Mouse (Mus musculus): ENCODE measurements around the gene Pramel7. TPM values are rescaled to one million over a fixed set of nuclear protein-coding genes. Genes with fewer than 3 reads are reported as not detected.
A peak's percentile ranks its signal among the peaks of the same experiment; 100 is the strongest.
"Not testable (repeated sequence)": the region's sequence is repeated elsewhere in the genome, so short reads cannot be mapped to it uniquely, and the experiment has no call there.

The Pramel7 gene
- not detected in 2 replicates for polyA plus RNA-seq (2014; fragmentation: Nextera tagmentation; extraction: Ambion mirVana)

GRCm38 (mm10) chr2:87496993-87497392, at the start of gene Pramel7:
Gene Pramel7, minus strand, starts transcription at chr2:87497093.
- H3K4me1 ChIP-seq (ENCODE audit: control insufficient read depth, insufficient read depth, low read length); H3K4me3 ChIP-seq (ENCODE audit: low read depth, low read length); DNase-seq (ENCODE audit: low spot score); H3K27ac ChIP-seq (replicated peaks; ENCODE audit: low read depth, low read length); H3K27me3 ChIP-seq (replicated peaks; ENCODE audit: control insufficient read depth, insufficient read depth, low read length); H3K9me3 ChIP-seq (ENCODE audit: control insufficient read depth, low read length); H3K4me2 ChIP-seq (ENCODE audit: low read depth, low read length); H3K9ac ChIP-seq (ENCODE audit: low read depth, low read length); ATAC-seq (ENCODE audit: low read depth); H3K36me3 ChIP-seq (ENCODE audit: control insufficient read depth, insufficient read depth, low read length): not testable (repeated sequence)
- WGBS, result 88% methylated on average over 4 of the region's 5 CpGs

GRCm38 (mm10) chr2:87545442-87545841, 48.5 kb upstream of the Pramel7 start, which contains the start of gene Olfr1128:
Gene Olfr1128, minus strand, starts transcription at chr2:87545542.
- Histone ChIP-seq H3K4me2 (ENCODE audit: low read depth, low read length) (no peak within 1 kb of the TSS), H3K27me3 (replicated peaks; ENCODE audit: control insufficient read depth, insufficient read depth, low read length) (no peaks in the 10 kb centered on the region), H3K36me3 (ENCODE audit: control insufficient read depth, insufficient read depth, low read length) (no peaks in the 10 kb centered on the region), H3K4me1 (ENCODE audit: control insufficient read depth, insufficient read depth, low read length) (no peaks in the 10 kb centered on the region), H3K4me3 (ENCODE audit: low read depth, low read length) (no peak within 1 kb of the TSS), H3K9ac (ENCODE audit: low read depth, low read length) (no peak within 1 kb of the TSS), H3K9me3 (ENCODE audit: control insufficient read depth, low read length) (no peaks in the 10 kb centered on the region), H3K27ac (replicated peaks; ENCODE audit: low read depth, low read length) (no peak within 1 kb of the TSS)
- WGBS, result 85% methylated on average over 1 of the region's 1 CpGs
- no peak for ATAC-seq (ENCODE audit: low read depth)
- DNase-seq (ENCODE audit: low spot score), result no peak

GRCm38 (mm10) chr2:87534826-87535225, 37.9 kb upstream of the Pramel7 start:
- ATAC-seq (ENCODE audit: low read depth), result no peak
- H3K36me3 ChIP-seq (ENCODE audit: control insufficient read depth, insufficient read depth, low read length), result no peaks in the 10 kb centered on the region
- WGBS, result 46% methylated on average over 2 of the region's 2 CpGs

GRCm38 (mm10) chr2:87531496-87531895, 34.6 kb upstream of the Pramel7 start, which contains the start of gene Olfr153:
Gene Olfr153, plus strand, starts transcription at chr2:87531796.
- no peaks in the 10 kb centered on the region for H3K4me1 ChIP-seq (ENCODE audit: control insufficient read depth, insufficient read depth, low read length)
- H3K36me3 ChIP-seq (ENCODE audit: control insufficient read depth, insufficient read depth, low read length), result no peaks in the 10 kb centered on the region
- H3K27me3 ChIP-seq (replicated peaks; ENCODE audit: control insufficient read depth, insufficient read depth, low read length), result no peaks in the 10 kb centered on the region
- H3K4me2 ChIP-seq (ENCODE audit: low read depth, low read length), result no peak within 1 kb of the TSS
- H3K4me3 ChIP-seq (ENCODE audit: low read depth, low read length), result no peak within 1 kb of the TSS
- H3K9me3 ChIP-seq (ENCODE audit: control insufficient read depth, low read length), result no peaks in the 10 kb centered on the region
- H3K27ac ChIP-seq (replicated peaks; ENCODE audit: low read depth, low read length), result no peak within 1 kb of the TSS
- DNase-seq (ENCODE audit: low spot score), result no peak
- no peak within 1 kb of the TSS for H3K9ac ChIP-seq (ENCODE audit: low read depth, low read length)
- ATAC-seq (ENCODE audit: low read depth), result no peak

More at GRCm38 (mm10) chr2:87534826-87535225, 37.9 kb upstream of the Pramel7 start:
- Histone ChIP-seq H3K4me1 (ENCODE audit: control insufficient read depth, insufficient read depth, low read length) (no peaks in the 10 kb centered on the region), H3K27me3 (replicated peaks; ENCODE audit: control insufficient read depth, insufficient read depth, low read length) (no peaks in the 10 kb centered on the region), H3K9me3 (ENCODE audit: control insufficient read depth, low read length) (no peaks in the 10 kb centered on the region), H3K4me2 (ENCODE audit: low read depth, low read length) (no peak overlapping the region), H3K27ac (replicated peaks; ENCODE audit: low read depth, low read length) (no peak overlapping the region), H3K9ac (ENCODE audit: low read depth, low read length) (no peak overlapping the region), H3K4me3 (ENCODE audit: low read depth, low read length) (no peak overlapping the region)
- no peak for DNase-seq (ENCODE audit: low spot score)

GRCm38 (mm10) chr2:87525899-87526616, 29.2 kb upstream of the Pramel7 start:
- not testable (repeated sequence) for DNase-seq (ENCODE audit: low spot score); H3K27ac ChIP-seq (replicated peaks; ENCODE audit: low read depth, low read length); H3K4me1 ChIP-seq (ENCODE audit: control insufficient read depth, insufficient read depth, low read length); H3K36me3 ChIP-seq (ENCODE audit: control insufficient read depth, insufficient read depth, low read length); H3K9me3 ChIP-seq (ENCODE audit: control insufficient read depth, low read length); H3K27me3 ChIP-seq (replicated peaks; ENCODE audit: control insufficient read depth, insufficient read depth, low read length); ATAC-seq (ENCODE audit: low read depth); H3K9ac ChIP-seq (ENCODE audit: low read depth, low read length)
- peak overlapping the region; percentile 38 for H3K4me2 ChIP-seq (ENCODE audit: low read depth, low read length)
- H3K4me3 ChIP-seq (ENCODE audit: low read depth, low read length), result peak overlapping the region; percentile 16
- WGBS, result 28% methylated on average over 38 of the region's 39 CpGs

- Histone ChIP-seq H3K27me3 (replicated peaks; ENCODE audit: control insufficient read depth, insufficient read depth, low read length) (no peaks in the 10 kb centered on the region), H3K4me1 (ENCODE audit: control insufficient read depth, insufficient read depth, low read length) (no peaks in the 10 kb centered on the region), H3K4me3 (ENCODE audit: low read depth, low read length) (no peak overlapping the region), H3K36me3 (ENCODE audit: control insufficient read depth, insufficient read depth, low read length) (no peaks in the 10 kb centered on the region), H3K9me3 (ENCODE audit: control insufficient read depth, low read length) (no peaks in the 10 kb centered on the region), H3K9ac (ENCODE audit: low read depth, low read length) (no peak overlapping the region), H3K27ac (replicated peaks; ENCODE audit: low read depth, low read length) (no peak overlapping the region), H3K4me2 (ENCODE audit: low read depth, low read length) (no peak overlapping the region)
- ATAC-seq (ENCODE audit: low read depth) (no peak), DNase-seq (ENCODE audit: low spot score) (no peak)
- WGBS, result 87% methylated on average over 4 of the region's 4 CpGs
Measured at GRCm38 (mm10) chr2:87520651-87521050, 23.8 kb upstream of the Pramel7 start.

GRCm38 (mm10) chr2:87516581-87516980, 19.7 kb upstream of the Pramel7 start:
- Histone ChIP-seq H3K27ac (replicated peaks; ENCODE audit: low read depth, low read length) (no peak overlapping the region), H3K9me3 (ENCODE audit: control insufficient read depth, low read length) (no peaks in the 10 kb centered on the region), H3K4me2 (ENCODE audit: low read depth, low read length) (no peak overlapping the region), H3K36me3 (ENCODE audit: control insufficient read depth, insufficient read depth, low read length) (no peaks in the 10 kb centered on the region), H3K9ac (ENCODE audit: low read depth, low read length) (no peak overlapping the region), H3K4me3 (ENCODE audit: low read depth, low read length) (no peak overlapping the region), H3K4me1 (ENCODE audit: control insufficient read depth, insufficient read depth, low read length) (no peaks in the 10 kb centered on the region), H3K27me3 (replicated peaks; ENCODE audit: control insufficient read depth, insufficient read depth, low read length) (no peaks in the 10 kb centered on the region)
- ATAC-seq (ENCODE audit: low read depth) (no peak), DNase-seq (ENCODE audit: low spot score) (no peak)
- WGBS, result 83% methylated on average over 3 of the region's 3 CpGs

- Histone ChIP-seq H3K4me2 (ENCODE audit: low read depth, low read length) (no peak overlapping the region), H3K27ac (replicated peaks; ENCODE audit: low read depth, low read length) (no peak overlapping the region), H3K4me3 (ENCODE audit: low read depth, low read length) (no peak overlapping the region), H3K27me3 (replicated peaks; ENCODE audit: control insufficient read depth, insufficient read depth, low read length) (no peaks in the 10 kb centered on the region), H3K9me3 (ENCODE audit: control insufficient read depth, low read length) (no peaks in the 10 kb centered on the region), H3K36me3 (ENCODE audit: control insufficient read depth, insufficient read depth, low read length) (no peaks in the 10 kb centered on the region), H3K4me1 (ENCODE audit: control insufficient read depth, insufficient read depth, low read length) (no peaks in the 10 kb centered on the region), H3K9ac (ENCODE audit: low read depth, low read length) (no peak overlapping the region)
- DNase-seq (ENCODE audit: low spot score) (no peak), ATAC-seq (ENCODE audit: low read depth) (no peak)
- 82% methylated on average over 7 of the region's 8 CpGs for WGBS
Measured at GRCm38 (mm10) chr2:87515457-87516060, 18.7 kb upstream of the Pramel7 start.

GRCm38 (mm10) chr2:87515046-87515445, 18.2 kb upstream of the Pramel7 start:
- no peak for ATAC-seq (ENCODE audit: low read depth)
- WGBS, result 85% methylated on average over 2 of the region's 2 CpGs
- H3K4me3 ChIP-seq (ENCODE audit: low read depth, low read length), result no peak overlapping the region

More at GRCm38 (mm10) chr2:87515046-87515445, 18.2 kb upstream of the Pramel7 start:
- Histone ChIP-seq H3K36me3 (ENCODE audit: control insufficient read depth, insufficient read depth, low read length) (no peaks in the 10 kb centered on the region), H3K9ac (ENCODE audit: low read depth, low read length) (no peak overlapping the region), H3K27me3 (replicated peaks; ENCODE audit: control insufficient read depth, insufficient read depth, low read length) (no peaks in the 10 kb centered on the region), H3K9me3 (ENCODE audit: control insufficient read depth, low read length) (no peaks in the 10 kb centered on the region), H3K4me1 (ENCODE audit: control insufficient read depth, insufficient read depth, low read length) (no peaks in the 10 kb centered on the region), H3K27ac (replicated peaks; ENCODE audit: low read depth, low read length) (no peak overlapping the region), H3K4me2 (ENCODE audit: low read depth, low read length) (no peak overlapping the region)
- DNase-seq (ENCODE audit: low spot score), result no peak
